Mouse (Mus musculus): Measurements from ENCODE around the gene Snx30. TPM values are rescaled to one million over a fixed set of nuclear protein-coding genes. Genes with fewer than 3 reads are reported as not detected.

Gene Snx30
- polyA plus RNA-seq, 2 experiments, result 1.6 to 2.2 TPM

DNA sequence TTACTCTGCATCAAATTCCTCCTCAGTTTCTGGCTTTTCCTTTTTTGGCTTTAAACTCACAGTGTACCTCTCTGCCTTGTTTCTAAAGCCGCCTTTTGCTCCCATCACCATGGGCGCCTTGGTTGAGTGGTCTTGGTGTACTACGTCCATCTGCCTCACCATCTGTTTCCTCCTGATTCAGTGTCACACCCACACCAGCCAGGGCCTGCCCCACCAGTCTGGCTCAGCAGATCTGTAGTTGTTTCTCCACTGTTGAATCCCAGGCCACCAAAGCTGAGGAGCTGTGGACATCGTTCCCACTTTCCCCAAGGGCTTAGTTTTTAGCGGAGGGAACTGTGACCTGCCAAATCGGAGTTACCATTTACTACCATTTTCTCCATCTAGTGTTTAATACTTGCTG, 20.0 kb downstream of the Snx30 start:
- DNase-seq (ENCODE audit: low read depth in 3 of 3, low spot score in 3 of 3) (no peak), ATAC-seq (ENCODE audit: insufficient read depth) (peak; percentile 61)
- H3K36me3 ChIP-seq (replicated peaks; ENCODE audit: control insufficient read depth, insufficient read depth, low read depth), result no peaks in the 10 kb centered on the region
- no peak overlapping the region for H3K4me2 ChIP-seq (ENCODE audit: low read depth)
- no peak overlapping the region for H3K4me3 ChIP-seq (ENCODE audit: insufficient read depth in 1 of 2, low read depth in 2 of 2, low read length in 2 of 2)
- TF ChIP-seq EP300 (IDR thresholded peaks at IDR 0.05; ENCODE audit: low read depth), result no peak
- TF ChIP-seq CTCF (IDR thresholded peaks at IDR 0.05; ENCODE audit: low read depth), result no peak
- no peak overlapping the region for H3K27ac ChIP-seq
- H3K9ac ChIP-seq (replicated peaks), result no peak overlapping the region
- no peaks in the 10 kb centered on the region for H3K9me3 ChIP-seq (ENCODE audit: control insufficient read depth, low read length)
- no peaks in the 10 kb centered on the region for H3K27me3 ChIP-seq (ENCODE audit: control insufficient read depth, insufficient read depth, low read length)
- WGBS (ENCODE audit: insufficient replicate concordance), result 40% methylated on average over 6 of the region's 6 CpGs
- peaks cover 0 to 15% of the 10 kb centered on the region in 2 experiments; a peak in 2 of 4 replicates for H3K4me1 ChIP-seq (replicated peaks; ENCODE audit: control insufficient read depth in 2 of 2, insufficient read depth in 2 of 2, low read length in 1 of 2)

DNA sequence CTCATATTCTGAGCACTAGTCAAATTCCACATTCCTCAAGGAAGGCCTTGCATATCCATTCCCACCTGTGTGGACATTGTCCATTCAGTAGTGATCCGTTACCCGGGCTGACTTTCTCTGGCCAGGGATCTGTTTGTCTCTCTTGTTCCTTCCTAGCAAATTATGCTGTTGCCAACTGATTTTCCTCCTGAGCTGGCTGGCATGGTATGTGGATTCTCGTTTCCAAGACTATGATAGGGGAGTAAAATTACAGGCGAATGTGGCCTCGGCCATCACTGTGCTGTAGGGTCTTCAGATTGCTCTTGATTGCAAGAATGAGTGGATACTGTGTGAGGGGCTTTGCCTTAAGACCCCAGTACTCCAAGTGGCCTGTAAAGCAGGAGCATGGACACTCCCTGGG, 20.7 kb downstream of the Snx30 start:
- TF ChIP-seq CTCF (IDR thresholded peaks at IDR 0.05; ENCODE audit: low read depth) (no peak), EP300 (IDR thresholded peaks at IDR 0.05; ENCODE audit: low read depth) (no peak)
- WGBS (ENCODE audit: insufficient replicate concordance), result 77% methylated on average over 5 of the region's 5 CpGs
- no peaks in the 10 kb centered on the region for H3K36me3 ChIP-seq (replicated peaks; ENCODE audit: control insufficient read depth, insufficient read depth, low read depth)
- no peaks in the 10 kb centered on the region for H3K9me3 ChIP-seq (ENCODE audit: control insufficient read depth, low read length)
- ATAC-seq (ENCODE audit: insufficient read depth) (no peak), DNase-seq (ENCODE audit: low read depth in 3 of 3, low spot score in 3 of 3) (no peak)
- H3K4me3 ChIP-seq (ENCODE audit: insufficient read depth in 1 of 2, low read depth in 2 of 2, low read length in 2 of 2), result no peak overlapping the region
- peaks cover 0 to 15% of the 10 kb centered on the region in 2 experiments; a peak in 2 of 4 replicates for H3K4me1 ChIP-seq (replicated peaks; ENCODE audit: control insufficient read depth in 2 of 2, insufficient read depth in 2 of 2, low read length in 1 of 2)
- no peak overlapping the region for H3K27ac ChIP-seq
- no peak overlapping the region for H3K9ac ChIP-seq (replicated peaks)
- H3K27me3 ChIP-seq (ENCODE audit: control insufficient read depth, insufficient read depth, low read length), result no peaks in the 10 kb centered on the region
- no peak overlapping the region for H3K4me2 ChIP-seq (ENCODE audit: low read depth)

DNA sequence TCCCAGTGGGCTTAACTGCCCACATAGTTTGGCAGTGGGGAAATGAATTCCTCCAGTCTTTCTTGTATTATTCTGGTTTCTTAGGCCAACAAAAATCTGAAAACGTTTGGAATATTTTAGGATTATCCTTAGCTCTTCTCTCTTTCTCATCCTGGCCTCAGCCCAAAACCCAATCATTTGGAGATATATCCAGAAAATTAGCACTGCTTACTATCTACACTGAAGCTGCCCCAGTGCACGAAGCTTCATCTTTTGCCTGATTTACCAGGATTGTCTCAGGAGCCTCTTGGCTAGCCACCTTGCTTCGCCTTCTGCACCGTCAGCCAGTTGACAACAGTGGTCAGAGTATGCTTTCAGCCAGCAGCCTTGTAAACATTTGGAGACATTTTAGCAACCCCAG, 23.4 kb downstream of the Snx30 start:
- H3K4me1 ChIP-seq (replicated peaks; ENCODE audit: control insufficient read depth in 2 of 2, insufficient read depth in 2 of 2, low read length in 1 of 2), result peaks cover 0 to 15% of the 10 kb centered on the region in 2 experiments; a peak in 2 of 4 replicates

DNA sequence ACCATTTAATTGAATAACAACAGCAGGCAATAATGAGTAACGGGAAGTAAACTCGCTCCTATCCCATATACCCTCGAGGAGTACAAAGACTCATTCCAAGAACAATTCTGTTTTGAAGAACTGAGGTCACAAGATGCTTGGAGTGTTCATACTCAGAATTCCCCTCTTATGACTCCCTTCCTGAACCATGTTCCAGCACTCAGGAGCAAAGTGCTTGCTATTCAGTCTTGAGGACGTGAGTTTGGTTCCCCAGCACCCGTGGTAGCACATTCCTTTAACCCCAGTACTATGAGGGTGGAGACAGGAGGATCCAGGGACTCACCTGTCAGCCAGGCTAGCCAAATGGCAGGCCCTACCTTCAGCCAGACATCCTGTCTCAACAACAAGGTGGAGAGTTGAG, 25.4 kb downstream of the Snx30 start:
- Histone ChIP-seq H3K27me3 (ENCODE audit: control insufficient read depth, insufficient read depth, low read length) (no peaks in the 10 kb centered on the region), H3K4me3 (ENCODE audit: insufficient read depth in 1 of 2, low read depth in 2 of 2, low read length in 2 of 2) (no peak overlapping the region), H3K27ac (no peak overlapping the region), H3K4me1 (replicated peaks; ENCODE audit: control insufficient read depth in 2 of 2, insufficient read depth in 2 of 2, low read length in 1 of 2) (peaks cover 0 to 3% of the 10 kb centered on the region in 2 experiments; a peak in 2 of 4 replicates), H3K9me3 (ENCODE audit: control insufficient read depth, low read length) (no peaks in the 10 kb centered on the region), H3K4me2 (ENCODE audit: low read depth) (no peak overlapping the region), H3K9ac (replicated peaks) (no peak overlapping the region), H3K36me3 (replicated peaks; ENCODE audit: control insufficient read depth, insufficient read depth, low read depth) (no peaks in the 10 kb centered on the region)
- ATAC-seq (ENCODE audit: insufficient read depth) (no peak), DNase-seq (ENCODE audit: low read depth in 3 of 3, low spot score in 3 of 3) (no peak)
- TF ChIP-seq CTCF (IDR thresholded peaks at IDR 0.05; ENCODE audit: low read depth), result no peak
- 80% methylated on average over 5 of the region's 5 CpGs for WGBS (ENCODE audit: insufficient replicate concordance)

More for the DNA sequence above, 23.4 kb downstream of the Snx30 start:
- no peak overlapping the region for H3K4me2 ChIP-seq (ENCODE audit: low read depth)
- 72% methylated on average over 4 of the region's 4 CpGs for WGBS (ENCODE audit: insufficient replicate concordance)
- no peaks in the 10 kb centered on the region for H3K9me3 ChIP-seq (ENCODE audit: control insufficient read depth, low read length)
- DNase-seq (ENCODE audit: low read depth in 3 of 3, low spot score in 3 of 3) (no peak), ATAC-seq (ENCODE audit: insufficient read depth) (no peak)
- H3K27ac ChIP-seq, result no peak overlapping the region
- no peaks in the 10 kb centered on the region for H3K27me3 ChIP-seq (ENCODE audit: control insufficient read depth, insufficient read depth, low read length)
- no peaks in the 10 kb centered on the region for H3K36me3 ChIP-seq (replicated peaks; ENCODE audit: control insufficient read depth, insufficient read depth, low read depth)
- no peak overlapping the region for H3K4me3 ChIP-seq (ENCODE audit: insufficient read depth in 1 of 2, low read depth in 2 of 2, low read length in 2 of 2)
- no peak overlapping the region for H3K9ac ChIP-seq (replicated peaks)
- TF ChIP-seq CTCF (IDR thresholded peaks at IDR 0.05; ENCODE audit: low read depth) (no peak), EP300 (IDR thresholded peaks at IDR 0.05; ENCODE audit: low read depth) (no peak)

DNA sequence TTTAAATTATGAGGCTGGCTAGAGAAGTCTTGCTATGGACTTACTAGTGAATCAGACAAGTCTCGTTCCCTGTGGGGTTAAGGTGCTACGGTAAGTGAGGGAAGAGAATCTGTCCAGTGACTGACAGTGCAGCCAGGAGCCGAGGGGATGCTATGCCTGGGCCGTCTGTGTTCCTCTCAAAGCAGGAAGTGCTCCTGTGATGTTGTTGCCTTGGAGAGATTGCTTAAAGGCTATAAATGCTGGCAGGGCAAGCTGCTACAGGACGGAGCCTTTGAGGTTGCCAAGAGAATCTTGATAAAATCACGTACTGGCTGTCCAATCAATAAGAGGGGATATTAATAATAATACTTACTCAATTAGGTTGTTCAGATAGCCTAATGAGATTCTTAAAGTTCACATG, 27.2 kb downstream of the Snx30 start:
- no peaks in the 10 kb centered on the region for H3K27me3 ChIP-seq (ENCODE audit: control insufficient read depth, insufficient read depth, low read length)
- H3K27ac ChIP-seq, result no peak overlapping the region
- H3K36me3 ChIP-seq (replicated peaks; ENCODE audit: control insufficient read depth, insufficient read depth, low read depth), result no peaks in the 10 kb centered on the region
- H3K9ac ChIP-seq (replicated peaks), result no peak overlapping the region
- TF ChIP-seq EP300 (IDR thresholded peaks at IDR 0.05; ENCODE audit: low read depth), result no peak
- no peak for TF ChIP-seq CTCF (IDR thresholded peaks at IDR 0.05; ENCODE audit: low read depth)
- no peak for ATAC-seq (ENCODE audit: insufficient read depth)
- no peak for DNase-seq (ENCODE audit: low read depth in 3 of 3, low spot score in 3 of 3)
- no peak overlapping the region for H3K4me3 ChIP-seq (ENCODE audit: insufficient read depth in 1 of 2, low read depth in 2 of 2, low read length in 2 of 2)
- H3K4me2 ChIP-seq (ENCODE audit: low read depth), result no peak overlapping the region
- 58% methylated on average over 6 of the region's 6 CpGs for WGBS (ENCODE audit: insufficient replicate concordance)
- peaks cover 0 to 3% of the 10 kb centered on the region in 2 experiments; a peak in 2 of 4 replicates for H3K4me1 ChIP-seq (replicated peaks; ENCODE audit: control insufficient read depth in 2 of 2, insufficient read depth in 2 of 2, low read length in 1 of 2)
- H3K9me3 ChIP-seq (ENCODE audit: control insufficient read depth, low read length), result no peaks in the 10 kb centered on the region

Data from liver, embryonic 14.5 days (tissue).